Mouse (Mus musculus) neural tube, embryonic 11.5 days (tissue): ENCODE measurements around the gene Aqp9. TPM values are rescaled to one million over a fixed set of nuclear protein-coding genes. Genes with fewer than 3 reads are reported as not detected.

Experiments
- ATAC-seq: fragments of 200-750 bp; cut with Nextera tagmentation; 2 replicates; pipeline ENCODE4 v1.8.0; 2017; ENCODE audit warnings: moderate number of reproducible peaks, mild to moderate bottlenecking, moderate TSS enrichment, moderate library complexity; ENCODE audit not compliant: insufficient read depth, low FRiP score, low TSS enrichment
- DNase-seq: peaks from one replicate; pipeline ENCODE4 v3.0.0-alpha.2; 2015; ENCODE audit warnings: low spot score
- H3K27ac ChIP-seq: fragments of 300-500 bp; sonication (generic); 2 replicates; pipeline ENCODE4 v1.5.1; 2014; ENCODE audit warnings: low read depth, mild to moderate bottlenecking, low read length
- H3K27me3 ChIP-seq: fragments of 300-500 bp; sonication (generic); 2 replicates; pipeline ENCODE4 v1.6.1; 2014; ENCODE audit warnings: mild to moderate bottlenecking, low read length, mixed read lengths; ENCODE audit not compliant: control insufficient read depth, insufficient read depth
- H3K36me3 ChIP-seq: fragments of 300-500 bp; sonication (generic); 2 replicates; pipeline ENCODE4 v1.6.1; 2014; ENCODE audit warnings: mild to moderate bottlenecking, low read length, moderate library complexity, mixed read lengths; ENCODE audit not compliant: control insufficient read depth, insufficient read depth
- H3K4me1 ChIP-seq: fragments of 300-500 bp; sonication (generic); 2 replicates; pipeline ENCODE4 v1.6.1; 2014; ENCODE audit warnings: low read length, mixed read lengths; ENCODE audit not compliant: control insufficient read depth, insufficient read depth
- H3K4me2 ChIP-seq: fragments of 300-500 bp; sonication (generic); 2 replicates; pipeline ENCODE4 v1.6.1; 2014; ENCODE audit warnings: low read depth, mild to moderate bottlenecking, moderate library complexity
- H3K4me3 ChIP-seq: fragments of 300-500 bp; sonication (generic); 2 replicates; pipeline ENCODE4 v1.5.1; 2014; ENCODE audit warnings: low read depth, low read length
- H3K9ac ChIP-seq: fragments of 300-500 bp; sonication (generic); 2 replicates; pipeline ENCODE4 v1.6.1; 2014; ENCODE audit warnings: mild to moderate bottlenecking, low read length
- H3K9me3 ChIP-seq: fragments of 300-500 bp; sonication (generic); 2 replicates; pipeline ENCODE4 v1.6.1; 2016; ENCODE audit warnings: low read length; ENCODE audit not compliant: control insufficient read depth
- WGBS: fragments of 180-500 bp; shearing (Covaris S2); extraction: QIAGEN DNeasy Blood & Tissue Kit; methylation state at CpG from one replicate; pipeline ENCODE4 v1.1.7; 2014; 5-methylcytosine and 5-hydroxymethylcytosine counted together
- polyA plus RNA-seq: library from polyadenylated mRNA; unstranded; fragments of >200 nt; fragmentation: Nextera tagmentation; extraction: Ambion mirVana; gene quantifications from 2 replicates; pipeline ENCODE4 v1.2.1, GENCODE M21; 2014

Gene Aqp9
- polyA plus RNA-seq, 1 experiment from 2014 or later = 0.08 TPM

DNA sequence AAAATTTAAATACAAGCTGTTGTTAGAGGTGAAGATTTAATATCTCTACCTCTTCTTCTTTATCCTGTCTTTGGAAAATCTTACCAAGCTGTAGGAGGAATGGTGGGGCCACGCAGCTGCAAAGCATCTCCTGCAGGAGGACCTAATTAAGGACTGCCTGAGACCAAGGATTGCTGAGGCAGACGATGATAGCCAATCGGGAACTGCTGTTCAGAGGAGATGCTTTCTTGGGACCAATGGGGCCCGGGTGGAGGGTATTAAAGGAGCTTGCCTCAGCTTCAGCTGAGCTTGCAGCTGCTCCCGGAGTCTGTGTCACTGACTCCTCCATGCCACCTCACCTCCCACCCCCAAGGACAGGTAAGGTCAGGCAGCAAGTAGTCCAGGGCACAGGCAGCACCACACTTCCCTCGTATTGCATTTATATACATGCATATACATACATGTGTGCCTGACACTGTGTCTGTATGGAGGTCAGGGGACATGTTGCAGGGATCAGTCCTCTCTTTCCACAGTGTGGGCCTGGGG lies 99.6 kb downstream of the Aqp9 start:
- WGBS = 68% methylated on average over 6 of the region's 6 CpGs
- DNase-seq = no peak
- no peak for ATAC-seq

DNA sequence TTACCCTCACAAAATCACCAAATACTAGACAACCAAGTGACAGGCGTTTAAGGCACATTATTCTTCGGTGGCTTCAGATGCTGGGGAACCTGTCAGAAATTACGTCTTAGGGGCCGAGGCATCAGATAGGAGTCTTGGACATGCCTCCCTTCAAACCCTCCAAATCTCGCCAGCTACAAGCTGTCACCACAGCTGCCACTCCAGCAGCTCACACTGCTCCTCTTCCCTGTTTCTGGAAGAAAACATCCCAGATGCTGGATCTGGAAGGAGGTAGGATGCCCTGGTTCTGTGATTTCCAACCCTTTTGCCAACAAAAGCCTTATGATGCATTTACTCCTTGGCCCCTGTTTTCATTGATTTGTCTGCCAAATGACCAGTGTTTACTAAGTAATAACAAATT lies 101.3 kb downstream of the Aqp9 start:
- no peak overlapping the region for H3K27ac ChIP-seq
- no peaks in the 10 kb centered on the region for H3K27me3 ChIP-seq
- no peak overlapping the region for H3K4me3 ChIP-seq
- no peak for ATAC-seq
- no peak overlapping the region for H3K4me2 ChIP-seq
- H3K36me3 ChIP-seq = no peaks in the 10 kb centered on the region
- H3K4me1 ChIP-seq = no peaks in the 10 kb centered on the region
- no peak for DNase-seq
- 90% methylated on average over 5 of the region's 5 CpGs for WGBS
- H3K9ac ChIP-seq = no peak overlapping the region
- H3K9me3 ChIP-seq = no peaks in the 10 kb centered on the region

More for the DNA sequence above, 99.6 kb downstream of the Aqp9 start:
- Histone ChIP-seq H3K9ac (no peak overlapping the region), H3K4me3 (no peak overlapping the region), H3K27me3 (no peaks in the 10 kb centered on the region), H3K4me2 (no peak overlapping the region), H3K4me1 (no peaks in the 10 kb centered on the region), H3K9me3 (no peaks in the 10 kb centered on the region), H3K36me3 (no peaks in the 10 kb centered on the region), H3K27ac (no peak overlapping the region)

- Histone ChIP-seq H3K27ac (no peak overlapping the region), H3K36me3 (no peaks in the 10 kb centered on the region), H3K9me3 (no peaks in the 10 kb centered on the region), H3K4me1 (no peaks in the 10 kb centered on the region), H3K27me3 (no peaks in the 10 kb centered on the region), H3K4me3 (no peak overlapping the region), H3K9ac (no peak overlapping the region), H3K4me2 (no peak overlapping the region)
- DNase-seq (no peak), ATAC-seq (no peak)
- 72% methylated on average over 7 of the region's 7 CpGs for WGBS
These were observed 102.0 kb downstream of the Aqp9 start for GRCm38 (mm10) chr9:71066491-71066890.

GRCm38 (mm10) chr9:71065343-71065875 lies 103.1 kb downstream of the Aqp9 start:
- Histone ChIP-seq H3K27me3 (no peaks in the 10 kb centered on the region), H3K4me2 (no peak overlapping the region), H3K9me3 (no peaks in the 10 kb centered on the region), H3K4me1 (no peaks in the 10 kb centered on the region), H3K4me3 (no peak overlapping the region), H3K9ac (no peak overlapping the region), H3K36me3 (no peaks in the 10 kb centered on the region), H3K27ac (no peak overlapping the region)
- 66% methylated on average over 6 of the region's 6 CpGs for WGBS
- ATAC-seq (no peak), DNase-seq (no peak)

DNA sequence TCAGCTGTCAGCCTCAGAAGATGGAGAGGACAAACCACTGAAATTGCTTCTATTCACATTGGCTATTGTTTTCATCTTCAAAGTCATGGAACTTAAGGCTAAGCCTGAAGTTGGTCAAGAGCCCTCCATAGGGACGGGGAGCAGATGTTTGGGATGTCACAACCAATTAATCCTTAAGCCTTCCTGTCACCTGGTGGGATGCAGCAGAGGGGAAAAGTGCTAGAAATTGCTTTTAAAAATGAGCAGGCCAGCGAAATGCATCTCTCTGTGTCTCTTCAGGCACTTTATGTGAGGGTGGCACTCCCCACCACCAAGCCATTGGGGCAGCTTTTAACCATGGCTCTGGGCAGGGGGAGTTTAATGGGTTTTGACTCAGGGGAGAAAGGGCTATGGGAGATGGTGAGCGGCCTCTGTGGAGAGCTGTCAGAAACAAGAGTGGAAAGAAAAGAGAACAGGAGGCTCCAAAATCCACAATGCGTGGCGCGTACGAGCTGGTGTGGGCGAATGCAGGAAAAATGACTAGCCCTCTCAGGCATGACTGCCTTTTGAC lies 104.1 kb downstream of the Aqp9 start:
- H3K27me3 ChIP-seq = no peaks in the 10 kb centered on the region
- H3K4me3 ChIP-seq = no peak overlapping the region
- WGBS = 81% methylated on average over 8 of the region's 8 CpGs
- H3K4me2 ChIP-seq = no peak overlapping the region
- no peaks in the 10 kb centered on the region for H3K9me3 ChIP-seq
- ATAC-seq = no peak
- H3K9ac ChIP-seq = no peak overlapping the region
- no peaks in the 10 kb centered on the region for H3K4me1 ChIP-seq
- H3K27ac ChIP-seq = no peak overlapping the region
- no peak for DNase-seq
- no peaks in the 10 kb centered on the region for H3K36me3 ChIP-seq

DNA sequence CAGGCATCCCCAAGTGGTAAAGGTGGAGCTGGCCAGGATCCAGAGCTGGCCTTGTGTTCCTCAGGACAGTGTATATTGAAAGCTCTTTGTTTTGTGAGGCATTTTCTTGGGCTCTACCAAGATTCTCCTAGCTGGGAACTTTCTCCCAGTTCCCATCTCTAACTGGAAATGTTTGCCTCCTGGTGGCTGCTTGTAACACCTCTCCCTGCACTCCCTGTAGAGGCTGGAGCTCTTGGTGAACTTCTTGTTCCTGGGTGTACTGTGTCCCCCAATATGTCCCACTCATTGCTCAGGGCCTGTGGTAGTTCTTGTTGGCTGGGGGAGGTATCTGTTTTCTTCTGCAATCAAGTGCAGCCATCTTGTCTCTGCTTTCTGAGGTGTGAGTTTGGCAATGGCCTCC lies 104.9 kb downstream of the Aqp9 start:
- DNase-seq (no peak), ATAC-seq (no peak)
- Histone ChIP-seq H3K27me3 (no peaks in the 10 kb centered on the region), H3K9me3 (no peaks in the 10 kb centered on the region), H3K9ac (no peak overlapping the region), H3K27ac (no peak overlapping the region), H3K4me2 (no peak overlapping the region), H3K4me3 (no peak overlapping the region), H3K36me3 (no peaks in the 10 kb centered on the region), H3K4me1 (no peaks in the 10 kb centered on the region)

DNA sequence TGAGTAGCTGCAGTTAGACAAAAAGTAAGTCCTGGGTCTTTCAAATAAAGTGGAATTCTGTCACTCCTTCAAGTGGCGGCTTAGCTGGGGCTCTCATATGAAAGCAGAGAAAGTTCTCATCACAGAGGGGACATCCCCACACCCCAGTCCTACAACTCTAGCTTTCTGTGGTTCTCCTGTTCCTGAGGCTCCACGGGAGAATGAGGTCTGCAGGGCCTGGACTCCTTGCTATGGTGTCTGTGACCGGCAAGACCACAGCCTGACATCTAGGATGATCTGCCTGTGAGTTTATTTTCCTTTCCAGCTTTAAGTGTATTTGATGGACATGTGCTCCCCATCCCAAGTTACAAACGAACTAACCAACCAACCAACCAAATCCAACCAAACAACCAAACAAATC lies 105.5 kb downstream of the Aqp9 start:
- no peaks in the 10 kb centered on the region for H3K9me3 ChIP-seq
- no peaks in the 10 kb centered on the region for H3K27me3 ChIP-seq
- 81% methylated on average over 4 of the region's 4 CpGs for WGBS
- H3K4me3 ChIP-seq = no peak overlapping the region
- H3K36me3 ChIP-seq = no peaks in the 10 kb centered on the region
- H3K4me1 ChIP-seq = no peaks in the 10 kb centered on the region
- no peak for DNase-seq
- H3K27ac ChIP-seq = no peak overlapping the region
- H3K4me2 ChIP-seq = no peak overlapping the region
- no peak overlapping the region for H3K9ac ChIP-seq
- ATAC-seq = no peak

DNA sequence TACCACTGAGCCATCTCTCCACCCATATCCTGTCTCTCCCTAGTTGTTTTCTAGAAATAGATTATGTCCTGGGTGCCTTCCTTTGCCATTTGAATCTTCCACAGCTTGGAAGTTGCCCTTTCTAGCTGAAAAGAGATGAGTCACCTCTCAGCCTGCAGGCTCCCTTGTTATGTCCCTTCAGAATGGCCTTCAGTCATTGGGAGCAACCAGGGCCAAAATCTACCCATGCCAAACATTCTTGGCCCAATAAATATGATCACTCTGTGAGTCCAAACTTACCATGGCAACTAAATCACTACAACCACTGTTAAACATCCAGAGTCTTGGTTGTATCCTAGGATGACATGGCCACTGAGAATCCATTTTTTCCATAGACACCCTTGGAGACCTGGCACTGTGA lies 106.2 kb downstream of the Aqp9 start:
- DNase-seq (no peak), ATAC-seq (no peak)
- Histone ChIP-seq H3K27ac (no peak overlapping the region), H3K9me3 (no peaks in the 10 kb centered on the region), H3K9ac (no peak overlapping the region), H3K4me3 (no peak overlapping the region), H3K4me2 (no peak overlapping the region), H3K36me3 (no peaks in the 10 kb centered on the region), H3K4me1 (no peaks in the 10 kb centered on the region), H3K27me3 (no peaks in the 10 kb centered on the region)
